8 mouse cellular contexts compared by ENCODE assay signal in the genomic region with DNA sequence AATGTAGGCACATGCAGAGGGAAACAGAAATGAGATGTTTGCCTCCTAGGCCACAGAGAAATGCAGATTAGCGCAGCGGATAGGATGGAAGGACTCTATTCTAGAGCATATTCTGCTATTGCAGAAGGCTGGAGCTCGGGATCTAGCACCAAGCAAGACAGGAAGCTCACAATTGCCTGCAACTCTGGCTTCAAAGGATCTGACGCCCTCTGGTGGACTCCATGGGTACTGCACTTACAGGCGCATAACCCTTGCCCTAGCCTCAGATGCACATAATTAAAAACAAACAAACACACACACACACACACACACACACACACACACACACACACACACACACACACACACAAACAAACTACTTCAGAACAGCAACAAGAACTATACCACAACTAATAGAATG.
DNase-seq lines count a peak whose midpoint lies in the region; ATAC-seq and TF ChIP-seq lines count a peak whose summit lies in the region.

No protein-coding gene starts in this region.

- intact Hi-C loops in gastrocnemius, postnatal 14 days (cut with DNase I; ENCODE audit: low total_unique reads): loop anchor here (10.0 kb wide), 1 partner anchor 201 kb away; a partner anchor contains a TSS

- H3K36me3 ChIP-seq in small intestine, adult 2 months (ENCODE audit: control insufficient read depth, insufficient read depth, low read length): no peaks in the 10 kb centered on the region

- no peaks in the 10 kb centered on the region for H3K27me3 ChIP-seq in small intestine, adult 2 months (ENCODE audit: control insufficient read depth, insufficient read depth, low read length)

- H3K4me1 ChIP-seq in small intestine, adult 2 months (ENCODE audit: control insufficient read depth, insufficient read depth, insufficient read length, low read length): no peaks in the 10 kb centered on the region

- peak; percentile 20 for DNase-seq in gastrocnemius, postnatal 10 days
- DNase-seq in gastrocnemius, postnatal 14 days: no peak
- peak; percentile 13 for DNase-seq in ovary, postnatal 14 days (ENCODE audit: low spot score)
- DNase-seq in ovary, postnatal 10 days (ENCODE audit: low spot score): no peak
- DNase-seq in embryo, embryonic 9.5 days (ENCODE audit: extremely low spot score): peak; percentile 28
- no peak for DNase-seq in Muller cell, postnatal 12 days (ENCODE audit: inconsistent ontology term)

- ATAC-seq in activated CD4-positive, CD25-positive, alpha-beta regulatory T cell, adult 4 months: no peak

- H3K27ac ChIP-seq in small intestine, adult 2 months (ENCODE audit: insufficient read depth, low read depth, low read length): no peak overlapping the region

- no peak for TF ChIP-seq POLR2A in small intestine, adult 2 months (IDR thresholded peaks at IDR 0.05; ENCODE audit: low read depth, low read length)

- H3K4me3 ChIP-seq in small intestine, adult 2 months (ENCODE audit: low read depth, low read length): no peak overlapping the region

- 73% methylated on average over 5 of the region's 5 CpGs for WGBS in small intestine, adult 2 months

- TF ChIP-seq CTCF in small intestine, adult 2 months (IDR thresholded peaks at IDR 0.05; ENCODE audit: extremely low read depth, insufficient read length, insufficient replicate concordance, low read depth, low read length): peak; percentile 65; the same call in 1 of the 2 replicates

Comparison
In these comparisons a context has a peak if more than half of its experiments do, and no peak if none do; other contexts are left out.
1. DNase-seq: peak in gastrocnemius, postnatal 10 days (single experiment), ovary, postnatal 14 days (single experiment) and embryo, embryonic 9.5 days (single experiment); none in gastrocnemius, postnatal 14 days (single experiment), ovary, postnatal 10 days (single experiment) and Muller cell, postnatal 12 days (single experiment).